Mouse (Mus musculus): Measurements from ENCODE around the gene Haao.

DNA sequence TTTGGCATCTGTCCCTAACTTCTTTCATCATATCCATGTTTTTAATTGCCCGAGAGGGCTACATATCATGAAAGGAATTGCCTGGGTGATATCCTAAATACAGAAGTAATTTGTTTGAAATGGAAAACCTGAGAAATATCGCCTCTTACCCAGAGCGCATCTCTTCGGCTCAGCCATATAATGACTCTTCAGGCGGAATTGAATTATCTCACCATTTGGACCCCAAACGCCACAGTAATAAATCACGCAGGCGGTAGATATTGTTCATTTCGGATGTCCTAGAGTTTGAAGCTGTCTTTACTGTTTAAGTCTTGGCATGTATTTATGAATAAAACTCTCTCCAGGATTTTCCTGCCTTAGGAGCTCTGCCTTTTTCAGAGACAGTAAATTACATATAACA, 42.7 kb downstream of the Haao start:
- TF ChIP-seq EP300 (IDR thresholded peaks at IDR 0.05; ENCODE audit: low read depth) (no peak), CTCF (IDR thresholded peaks at IDR 0.05; ENCODE audit: low read depth) (no peak)
